Mouse (Mus musculus) lung, adult 2 months (tissue): ENCODE measurements around the gene Myl4.

Experiments used
- CTCF ChIP-seq: fragments of 200-500 bp; IDR thresholded peaks from 2 replicates; pipeline ENCODE4 v1.5.1; 2011; ENCODE audit warnings: mild to moderate bottlenecking, low read length, control low read depth; ENCODE audit not compliant: insufficient read depth
- POLR2A ChIP-seq: fragments of 200-500 bp; IDR thresholded peaks from 2 replicates; pipeline ENCODE4 v1.6.1; 2011; ENCODE audit warnings: low read depth, mild to moderate bottlenecking, control low read depth, low read length, borderline replicate concordance; ENCODE audit errors: extremely low read depth

DNA sequence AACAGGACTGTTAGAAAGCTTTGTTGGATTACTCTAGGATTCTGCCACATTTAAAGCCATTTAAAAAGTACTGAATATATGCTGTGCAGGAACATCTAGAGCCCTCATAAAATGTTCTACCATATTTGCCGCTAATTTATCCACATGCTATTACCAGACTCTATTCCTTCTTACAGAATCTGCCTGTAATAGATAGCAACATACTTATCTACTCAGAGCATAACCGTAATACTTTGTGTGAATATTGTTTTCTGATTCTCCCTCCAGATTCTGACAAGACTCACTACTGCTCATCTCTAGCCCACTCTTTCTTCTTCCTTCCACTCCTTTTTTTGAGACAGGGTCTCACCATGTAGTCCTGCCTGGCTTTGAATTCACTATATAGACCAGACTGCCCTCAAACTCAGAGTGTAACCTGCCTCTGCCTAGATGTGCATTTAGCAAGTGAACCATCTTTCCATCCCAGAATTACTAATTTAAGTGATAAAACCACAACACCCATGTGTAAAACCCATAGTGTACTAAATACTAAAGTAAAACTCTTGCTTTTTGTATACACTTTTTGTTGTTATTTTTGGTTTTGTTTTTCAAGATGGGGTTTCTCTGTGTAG, 12.4 kb upstream of the Myl4 start:
- TF ChIP-seq CTCF = no peak
- TF ChIP-seq POLR2A = no peak
